Mouse (Mus musculus): ENCODE data around the gene Olfr855.

The Olfr855 gene

GRCm38 (mm10) chr9:19582317-19582716 is at the start of gene Olfr855:
Olfr855 (plus strand) TSS chr9:19582617.
- no peak for DNase-seq (ENCODE audit: low read depth in 2 of 2, low spot score in 2 of 2)

- no peak for DNase-seq (ENCODE audit: low read depth in 2 of 2, low spot score in 2 of 2)
These were observed 41.4 kb upstream of the Olfr855 start, which contains the start of gene Olfr853 for GRCm38 (mm10) chr9:19540976-19541375. Olfr853 (minus strand) TSS chr9:19541076.

GRCm38 (mm10) chr9:19567282-19567681 is 15.1 kb upstream of the Olfr855 start, which contains the start of gene Olfr854:
Olfr854 (minus strand) TSS chr9:19567382.
- no peak for DNase-seq (ENCODE audit: low read depth in 2 of 2, low spot score in 2 of 2)

GRCm38 (mm10) chr9:19621297-19621696 is 38.9 kb downstream of the Olfr855 start:
- DNase-seq (ENCODE audit: low read depth in 2 of 2, low spot score in 2 of 2) = no peak

- peak; percentile 89 for DNase-seq (ENCODE audit: low read depth in 2 of 2, low spot score in 2 of 2)
These were observed 39.7 kb downstream of the Olfr855 start, which contains the start of gene Zfp317 for GRCm38 (mm10) chr9:19621843-19622822. Zfp317 (plus strand) TSS chr9:19622102.

DNA sequence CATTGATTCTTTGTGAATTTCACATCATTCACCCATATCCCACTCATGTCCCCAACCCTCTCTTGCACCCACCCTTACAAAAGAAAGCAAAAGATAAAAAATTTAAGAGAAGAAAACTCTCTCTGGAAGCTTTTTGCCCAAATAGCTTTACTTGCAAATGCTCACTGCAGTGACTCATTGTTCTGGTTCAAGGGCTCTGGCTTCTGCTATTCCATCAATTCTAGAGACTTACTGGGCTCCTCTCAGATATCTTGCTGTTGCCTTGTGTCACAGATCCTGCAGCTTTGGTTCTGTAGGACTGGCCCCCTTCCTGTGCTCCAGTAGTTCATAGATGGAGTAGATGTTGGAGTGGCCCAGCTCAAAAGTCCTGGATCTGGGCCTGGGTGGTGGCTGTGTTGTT is 47.2 kb downstream of the Olfr855 start:
- no peak for DNase-seq (ENCODE audit: low read depth in 2 of 2, low spot score in 2 of 2)

Data from CD8-positive naive resting alpha-beta T cell, adult 2 months (primary cell).